Mouse (Mus musculus) right cerebral cortex, postnatal 25 days (tissue): ENCODE data around the gene Stk11ip.

Experiments
- DNase-seq: peaks from one replicate; pipeline ENCODE4 v3.0.0; 2022

Stk11ip gene

GRCm38 (mm10) chr1:75573715-75574114, 52.4 kb downstream of the Stk11ip start:
- no peak for DNase-seq

- no peak for DNase-seq
These were observed 53.4 kb downstream of the Stk11ip start for GRCm38 (mm10) chr1:75574476-75575310.

DNA sequence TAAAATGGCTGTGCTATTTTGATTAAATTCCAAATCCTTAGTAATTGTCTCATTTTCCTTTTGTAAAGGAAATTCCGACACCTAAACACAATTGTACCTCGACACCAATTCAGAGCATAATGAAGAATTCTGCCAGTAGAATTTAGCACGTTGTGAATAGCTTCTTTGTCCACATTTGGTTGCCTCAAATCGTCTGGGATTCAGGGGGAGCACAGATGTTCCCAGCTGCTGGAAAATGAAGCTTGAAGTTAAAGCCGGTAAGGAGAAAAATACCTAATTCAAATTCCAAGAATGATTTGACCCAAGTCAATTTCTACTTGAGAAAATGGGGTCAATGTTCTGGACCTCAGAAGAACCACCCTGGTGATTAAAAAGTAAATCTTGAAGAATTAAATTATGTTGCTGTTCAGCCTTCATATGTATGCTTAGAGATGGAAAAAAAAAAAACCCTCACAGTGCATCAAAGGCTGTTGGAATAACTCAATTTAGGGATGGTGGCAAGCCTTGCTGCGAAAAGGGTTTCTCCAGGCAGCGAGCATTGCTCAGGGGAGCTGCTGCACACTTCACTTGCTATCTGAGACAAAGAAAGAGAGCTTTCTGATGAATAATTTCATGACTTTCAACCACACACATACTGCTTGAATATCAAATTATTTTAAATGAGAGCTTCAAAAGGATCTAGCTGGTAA, 60.8 kb downstream of the Stk11ip start:
- no peak for DNase-seq

DNA sequence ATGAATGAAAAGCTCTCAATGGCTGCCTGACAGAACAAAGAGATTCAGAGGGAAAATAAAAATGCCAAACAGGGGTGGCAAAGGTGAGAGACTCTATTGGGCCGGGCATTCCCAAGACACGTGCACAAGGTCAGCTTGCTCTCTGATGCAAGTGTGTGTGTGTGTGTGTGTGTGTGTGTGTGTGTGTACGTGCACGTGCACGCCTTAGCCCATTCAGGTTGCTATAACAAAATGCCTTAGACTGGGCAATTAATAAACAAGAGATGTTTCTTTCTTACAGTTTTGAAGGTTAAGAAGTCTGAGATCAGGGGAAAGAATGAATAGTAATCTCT, 61.3 kb downstream of the Stk11ip start:
- DNase-seq = no peak

GRCm38 (mm10) chr1:75583034-75583433, 61.7 kb downstream of the Stk11ip start:
- DNase-seq = no peak

GRCm38 (mm10) chr1:75586791-75587190, 65.5 kb downstream of the Stk11ip start:
- DNase-seq = no peak
